Mouse (Mus musculus) kidney, adult 2 months (tissue): ENCODE measurements around the gene 4921501E09Rik.
"Not testable (repeated sequence)": the region's sequence is repeated elsewhere in the genome, so short reads cannot be mapped to it uniquely, and the experiment has no call there.

Experiments used
- CTCF ChIP-seq: fragments of 200-500 bp; conservative IDR thresholded peaks from 2 replicates; pipeline ENCODE4 v1.5.1; 2011; ENCODE audit warnings: low read depth, mild to moderate bottlenecking, control low read depth, low read length, moderate library complexity, mixed read lengths; ENCODE audit not compliant: insufficient read depth, insufficient read length
- POLR2A ChIP-seq: fragments of 200-500 bp; IDR thresholded peaks from one replicate; pipeline ENCODE4 v1.6.1; 2011; ENCODE audit warnings: low read depth, low read length, control low read depth

GRCm38 (mm10) chr17:33020434-33020833, 47.4 kb downstream of the 4921501E09Rik start:
- not testable (repeated sequence) for TF ChIP-seq POLR2A, CTCF
